Comparison of ENCODE assay signal across 7 mouse cellular contexts in genomic region chr1:171079345-171079744, GRCm38 (mm10). TPM values are rescaled to one million over a fixed set of nuclear protein-coding genes. Genes with fewer than 3 reads are reported as not detected.
ATAC-seq and TF ChIP-seq lines count a peak whose summit lies in the region.
"Not testable (repeated sequence)": the region's sequence is repeated elsewhere in the genome, so short reads cannot be mapped to it uniquely, and the experiment has no call there.

No protein-coding gene starts in this region.

- WGBS in embryonic facial prominence, embryonic 13.5 days, result 0% methylated on average over 1 of the region's 35 CpGs
- 0% methylated on average over 1 of the region's 35 CpGs for WGBS in forebrain, embryonic 16.5 days
- no CpG with 5 or more reads among the region's 35 CpGs for WGBS in intestine, postnatal 0 days
- 0% methylated on average over 1 of the region's 35 CpGs for WGBS in liver, embryonic 12.5 days (ENCODE audit: insufficient replicate concordance)
- 0% methylated on average over 1 of the region's 35 CpGs for WGBS in neural tube, embryonic 12.5 days

- ATAC-seq in embryonic facial prominence, embryonic 13.5 days (ENCODE audit: insufficient number of reproducible peaks, insufficient read depth, low FRiP score, low TSS enrichment, low read depth), result 0 out of 2 replicates have a peak, but pooled peaks have one; percentile 15
- ATAC-seq in forebrain, embryonic 16.5 days, result peak; percentile 50
- ATAC-seq in hematopoietic stem cell, adult 5-6 weeks (replicated peaks in 1 of 2; ENCODE audit: insufficient read depth in 1 of 2, low FRiP score in 2 of 2, low TSS enrichment in 1 of 2, low read depth in 1 of 2, poor library complexity in 2 of 2, severe bottlenecking in 2 of 2), result peak; percentile 23
- peak; percentile 66 for ATAC-seq in intestine, postnatal 0 days
- peak; percentile 74 for ATAC-seq in liver, embryonic 12.5 days
- peak; percentile 28 for ATAC-seq in megakaryocyte progenitor cell, adult 5-6 weeks (replicated peaks; ENCODE audit: poor library complexity)
- peak; percentile 34 for ATAC-seq in neural tube, embryonic 12.5 days (ENCODE audit: low FRiP score, low read depth)

- H3K27me3 ChIP-seq in embryonic facial prominence, embryonic 13.5 days, result peaks cover 33% of the 10 kb centered on the region
- not testable (repeated sequence) for H3K27me3 ChIP-seq in forebrain, embryonic 16.5 days (replicated peaks; ENCODE audit: control insufficient read depth, insufficient read depth, low read length); intestine, postnatal 0 days (replicated peaks; ENCODE audit: control insufficient read depth, insufficient read depth, low read length)
- H3K27me3 ChIP-seq in liver, embryonic 12.5 days (replicated peaks), result peaks cover 37% of the 10 kb centered on the region
- H3K27me3 ChIP-seq in neural tube, embryonic 12.5 days (replicated peaks), result peaks cover 24% of the 10 kb centered on the region

- not testable (repeated sequence) for H3K27ac ChIP-seq in embryonic facial prominence, embryonic 13.5 days; forebrain, embryonic 16.5 days (ENCODE audit: low read length); intestine, postnatal 0 days (ENCODE audit: low read depth, low read length); liver, embryonic 12.5 days; neural tube, embryonic 12.5 days

- H3K4me1 ChIP-seq in embryonic facial prominence, embryonic 13.5 days; forebrain, embryonic 16.5 days (replicated peaks; ENCODE audit: control insufficient read depth, insufficient read depth, low read length); intestine, postnatal 0 days (replicated peaks; ENCODE audit: control insufficient read depth, insufficient read depth, low read length); liver, embryonic 12.5 days; neural tube, embryonic 12.5 days: not testable (repeated sequence)

- not testable (repeated sequence) for H3K4me3 ChIP-seq in embryonic facial prominence, embryonic 13.5 days; forebrain, embryonic 16.5 days (replicated peaks; ENCODE audit: low read length); intestine, postnatal 0 days (ENCODE audit: low read depth, low read length); liver, embryonic 12.5 days; neural tube, embryonic 12.5 days

- not testable (repeated sequence) for H3K9ac ChIP-seq in embryonic facial prominence, embryonic 13.5 days; forebrain, embryonic 16.5 days (replicated peaks; ENCODE audit: low read depth, low read length); intestine, postnatal 0 days (ENCODE audit: low read depth, low read length); liver, embryonic 12.5 days; neural tube, embryonic 12.5 days

- TF ChIP-seq CTCF in intestine, postnatal 0 days (IDR thresholded peaks at IDR 0.05; ENCODE audit: low read depth), result not testable (repeated sequence)

- not testable (repeated sequence) for H3K9me3 ChIP-seq in embryonic facial prominence, embryonic 13.5 days; forebrain, embryonic 16.5 days (ENCODE audit: control insufficient read depth, low read length); intestine, postnatal 0 days (ENCODE audit: control insufficient read depth); liver, embryonic 12.5 days (replicated peaks); neural tube, embryonic 12.5 days

- H3K4me2 ChIP-seq in embryonic facial prominence, embryonic 13.5 days; forebrain, embryonic 16.5 days (ENCODE audit: low read length); intestine, postnatal 0 days (replicated peaks; ENCODE audit: low read depth); neural tube, embryonic 12.5 days (replicated peaks): not testable (repeated sequence)
- H3K4me2 ChIP-seq in liver, embryonic 12.5 days, result peak overlapping the region; percentile 39; the same call in 1 of the 2 replicates

- H3K36me3 ChIP-seq in embryonic facial prominence, embryonic 13.5 days; forebrain, embryonic 16.5 days (ENCODE audit: control insufficient read depth, insufficient read depth); intestine, postnatal 0 days (ENCODE audit: control insufficient read depth, insufficient read depth); liver, embryonic 12.5 days; neural tube, embryonic 12.5 days: not testable (repeated sequence)

RNA-seq across cellular contexts. Expression of gene Fcgr3, which starts 14.6 kb away (rescaled TPM):
- 9.4 and 10.1 TPM in 2 replicates for polyA plus RNA-seq in embryonic facial prominence, embryonic 13.5 days (2015; fragmentation: Nextera tagmentation; extraction: Ambion mirVana)
- 6.7 and 7.6 TPM in 2 replicates for polyA plus RNA-seq in forebrain, embryonic 16.5 days (2015; fragmentation: Nextera tagmentation; extraction: Ambion mirVana)
- total RNA-seq in hematopoietic stem cell, adult 5-6 weeks (2017), result 30.2 and 49.4 TPM in 2 replicates
- 13.9 and 15.8 TPM in 2 replicates for polyA plus RNA-seq in intestine, postnatal 0 days (2015; fragmentation: Nextera tagmentation; extraction: Ambion mirVana)
- 16.1 and 17.0 TPM in 2 replicates for polyA plus RNA-seq in liver, embryonic 12.5 days (2016; fragmentation: Nextera tagmentation; extraction: Ambion mirVana)
- total RNA-seq in megakaryocyte progenitor cell, adult 5-6 weeks (2015), result 384 and 416 TPM in 2 replicates
- total RNA-seq in megakaryocyte progenitor cell, adult 5-6 weeks (2017), result 406 and 474 TPM in 2 replicates
- 6.9 and 7.4 TPM in 2 replicates for polyA plus RNA-seq in neural tube, embryonic 12.5 days (2016; fragmentation: Nextera tagmentation; extraction: Ambion mirVana)

RNA-seq across cellular contexts. Expression of gene Cfap126, which starts 34.4 kb away (rescaled TPM):
- 1.3 and 2.1 TPM in 2 replicates for polyA plus RNA-seq in embryonic facial prominence, embryonic 13.5 days (2015; fragmentation: Nextera tagmentation; extraction: Ambion mirVana)
- 5.3 and 6.4 TPM in 2 replicates for polyA plus RNA-seq in forebrain, embryonic 16.5 days (2015; fragmentation: Nextera tagmentation; extraction: Ambion mirVana)
- 2.4 and 3.3 TPM in 2 replicates for total RNA-seq in hematopoietic stem cell, adult 5-6 weeks (2017)
- polyA plus RNA-seq in intestine, postnatal 0 days (2015; fragmentation: Nextera tagmentation; extraction: Ambion mirVana), result 1.9 and 2.9 TPM in 2 replicates
- 2.1 and 2.3 TPM in 2 replicates for polyA plus RNA-seq in liver, embryonic 12.5 days (2016; fragmentation: Nextera tagmentation; extraction: Ambion mirVana)
- 2.0 and 4.2 TPM in 2 replicates for total RNA-seq in megakaryocyte progenitor cell, adult 5-6 weeks (2015)
- total RNA-seq in megakaryocyte progenitor cell, adult 5-6 weeks (2017), result 1.0 and 4.8 TPM in 2 replicates
- 1.7 and 2.3 TPM in 2 replicates for polyA plus RNA-seq in neural tube, embryonic 12.5 days (2016; fragmentation: Nextera tagmentation; extraction: Ambion mirVana)

Comparison
In these comparisons a context has a peak if more than half of its experiments do, and no peak if none do; other contexts are left out.
1. ATAC-seq: peak in every context shown above with its lines; median percentile 74 in liver, embryonic 12.5 days; 66 in intestine, postnatal 0 days; 50 in forebrain, embryonic 16.5 days; 34 in neural tube, embryonic 12.5 days; 28 in megakaryocyte progenitor cell, adult 5-6 weeks; 23 in hematopoietic stem cell, adult 5-6 weeks; 15 in embryonic facial prominence, embryonic 13.5 days.